Mouse (Mus musculus): ENCODE measurements around the gene Cyp26c1. TPM values are rescaled to one million over a fixed set of nuclear protein-coding genes. Genes with fewer than 3 reads are reported as not detected.
A peak's percentile ranks its signal among the peaks of the same experiment; 100 is the strongest.

Gene Cyp26c1
- 0.08 TPM in 1 of 2 replicates, not detected in the other for total RNA-seq (2012; rRNA removed)
- not detected in 2 replicates for total RNA-seq (2014; rRNA removed)
- polyA plus RNA-seq (2012; ENCODE audit: insufficient read length, low read depth), result not detected in 2 replicates

DNA sequence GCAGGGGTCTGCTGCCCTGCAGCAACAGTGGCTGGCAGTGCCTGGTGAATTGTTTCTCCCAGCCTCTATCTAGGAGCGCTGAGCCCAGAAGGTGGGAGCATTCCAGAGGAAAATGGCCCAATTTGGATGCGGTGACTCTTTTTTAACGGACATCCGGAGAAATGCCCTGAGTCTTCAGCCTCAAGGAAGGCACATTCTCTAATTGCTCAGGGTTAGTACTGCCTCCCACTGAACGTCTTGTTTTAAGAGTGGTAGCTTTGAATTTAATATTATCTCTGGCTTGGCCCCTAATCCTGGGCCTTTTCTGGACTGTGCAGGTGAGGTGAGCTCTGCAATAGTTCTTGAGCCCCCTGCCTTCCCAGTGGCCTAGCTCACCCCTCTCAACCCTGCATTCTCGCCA is at the start of gene Cyp26c1:
Cyp26c1 (plus strand) TSS at position 301 of the 400 bp plus-strand sequence.
- H3K36me3 ChIP-seq (replicated peaks in 1 of 2; ENCODE audit: control insufficient read depth in 1 of 2, insufficient read depth in 1 of 2, low read length in 1 of 2), result peaks cover 0 to 30% of the 10 kb centered on the region in 2 experiments
- H3K9me3 ChIP-seq (replicated peaks; ENCODE audit: low read length), result no peaks in the 10 kb centered on the region
- TF ChIP-seq IRF4 (IDR thresholded peaks at IDR 0.05; ENCODE audit: low read depth, low read length) (no peak), POLR2AphosphoS2 (IDR thresholded peaks at IDR 0.05; ENCODE audit: low read depth, low read length) (no peak), JUN (IDR thresholded peaks at IDR 0.05; ENCODE audit: insufficient read depth, low read depth, low read length) (no peak), E2F4 (IDR thresholded peaks at IDR 0.05; ENCODE audit: insufficient replicate concordance, low read depth, low read length) (no peak), RCOR1 (conservative IDR thresholded peaks at IDR 0.05; ENCODE audit: low read depth, low read length) (no peak), NRF1 (IDR thresholded peaks at IDR 0.05; ENCODE audit: low read depth, low read length) (no peak), ZKSCAN1 (IDR thresholded peaks at IDR 0.05; ENCODE audit: borderline replicate concordance, low read depth, low read length) (no peak), TBP (conservative IDR thresholded peaks at IDR 0.05; ENCODE audit: low read depth, low read length) (no peak), MAZ (IDR thresholded peaks at IDR 0.05; ENCODE audit: low read depth, low read length) (no peak), TCF12 (IDR thresholded peaks at IDR 0.05; ENCODE audit: low read depth, low read length) (no peak), MAX (IDR thresholded peaks at IDR 0.05; ENCODE audit: low read length) (no peak), EP300 (IDR thresholded peaks at IDR 0.05; ENCODE audit: low read length) (no peak), JUND (conservative IDR thresholded peaks at IDR 0.05; ENCODE audit: low read depth, low read length) (no peak), ZC3H11A (IDR thresholded peaks at IDR 0.05; ENCODE audit: low read depth, low read length) (no peak), GABPA (IDR thresholded peaks at IDR 0.05; ENCODE audit: insufficient replicate concordance, low read depth, low read length) (no peak), USF2 (conservative IDR thresholded peaks at IDR 0.05; ENCODE audit: low read depth, low read length) (no peak), RAD21 (IDR thresholded peaks at IDR 0.05; ENCODE audit: low read depth, low read length) (no peak), CHD2 (IDR thresholded peaks at IDR 0.05; ENCODE audit: low read length) (no peak)
- H3K27ac ChIP-seq (ENCODE audit: insufficient read depth, low read depth), result no peak within 1 kb of the TSS
- H3K4me1 ChIP-seq (ENCODE audit: control insufficient read depth in 1 of 2, insufficient read depth in 2 of 2), result peaks cover 6 to 18% of the 10 kb centered on the region in 2 experiments
- dilution Hi-C loops (cut with MboI; ENCODE audit: extremely low pct_ligation_motif_present, extremely low pct_unique_long_range_greater_than_20kb, low sequenced_read_pairs), result no loop called here
- in situ Hi-C loops (cut with MboI; ENCODE audit: low pct_ligation_motif_present, low pct_unique_long_range_greater_than_20kb, low sequenced_read_pairs), result no loop called here
- H3K4me2 ChIP-seq (ENCODE audit: insufficient read depth, low read depth, poor library complexity, severe bottlenecking), result no peak within 1 kb of the TSS
- H3K4me3 ChIP-seq (replicated peaks in 1 of 3; ENCODE audit: low read depth in 2 of 3, low read length in 2 of 3, poor library complexity in 1 of 3), result no peak within 1 kb of the TSS
- no peaks in the 10 kb centered on the region for H3K27me3 ChIP-seq (replicated peaks)
- H3K79me2 ChIP-seq (replicated peaks; ENCODE audit: control insufficient read depth, extremely low read depth, insufficient read depth, poor library complexity, severe bottlenecking), result no peaks in the 10 kb centered on the region
- no peak for DNase-seq (ENCODE audit: extremely low read depth)
- H3K9ac ChIP-seq (ENCODE audit: insufficient read depth, low read depth), result no peak within 1 kb of the TSS

DNA sequence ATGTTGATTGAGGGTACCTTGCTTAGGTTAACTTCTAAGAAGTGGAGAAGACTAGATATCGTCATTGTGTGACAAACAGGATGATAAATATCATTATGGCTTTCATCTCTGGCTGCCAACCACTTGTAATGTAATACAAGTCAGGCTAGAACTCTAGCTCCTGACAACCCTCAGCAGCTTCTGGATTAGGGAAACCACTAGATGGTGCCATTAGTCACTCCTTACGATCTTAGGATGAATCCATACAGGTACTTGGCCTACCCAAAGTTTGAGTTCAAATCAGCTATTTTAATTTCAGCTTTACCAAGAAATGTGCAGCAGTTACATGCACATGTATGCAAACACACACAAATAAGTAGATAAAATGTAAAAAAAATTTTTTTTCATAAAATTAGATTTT is 37.4 kb upstream of the Cyp26c1 start:
- no peak overlapping the region for H3K4me3 ChIP-seq (replicated peaks in 1 of 3; ENCODE audit: low read depth in 2 of 3, low read length in 2 of 3, poor library complexity in 1 of 3)
- no peak for DNase-seq (ENCODE audit: extremely low read depth)
- H3K79me2 ChIP-seq (replicated peaks; ENCODE audit: control insufficient read depth, extremely low read depth, insufficient read depth, poor library complexity, severe bottlenecking), result no peaks in the 10 kb centered on the region
- H3K36me3 ChIP-seq (replicated peaks in 1 of 2; ENCODE audit: control insufficient read depth in 1 of 2, insufficient read depth in 1 of 2, low read length in 1 of 2), result peaks cover 0 to 6% of the 10 kb centered on the region in 2 experiments
- H3K27me3 ChIP-seq (replicated peaks), result no peaks in the 10 kb centered on the region
- no peak overlapping the region for H3K9ac ChIP-seq (ENCODE audit: insufficient read depth, low read depth)
- no peak overlapping the region for H3K27ac ChIP-seq (ENCODE audit: insufficient read depth, low read depth)
- dilution Hi-C loops (cut with MboI; ENCODE audit: extremely low pct_ligation_motif_present, extremely low pct_unique_long_range_greater_than_20kb, low sequenced_read_pairs) (no loop called here), in situ Hi-C loops (cut with MboI; ENCODE audit: low pct_ligation_motif_present, low pct_unique_long_range_greater_than_20kb, low sequenced_read_pairs) (no loop called here)
- peaks cover 0 to 5% of the 10 kb centered on the region in 2 experiments; a peak in 1 of 4 replicates for H3K4me1 ChIP-seq (ENCODE audit: control insufficient read depth in 1 of 2, insufficient read depth in 2 of 2)
- H3K9me3 ChIP-seq (replicated peaks; ENCODE audit: low read length), result no peaks in the 10 kb centered on the region
- no peak for TF ChIP-seq MAFK (IDR thresholded peaks at IDR 0.05; ENCODE audit: insufficient replicate concordance, low read length)
- TF ChIP-seq NRF1 (IDR thresholded peaks at IDR 0.05; ENCODE audit: low read depth, low read length), result no peak
- TF ChIP-seq USF1 (IDR thresholded peaks at IDR 0.05; ENCODE audit: low read depth, low read length), result no peak
- peak; percentile 25 for TF ChIP-seq SMC3 (IDR thresholded peaks at IDR 0.05; ENCODE audit: low read depth, low read length)
- TF ChIP-seq ELF1 (IDR thresholded peaks at IDR 0.05; ENCODE audit: low read depth, low read length), result no peak
- TF ChIP-seq RAD21 (IDR thresholded peaks at IDR 0.05; ENCODE audit: low read depth, low read length), result peak; percentile 40
- peak in 1 of 2 experiments; percentile 45; a peak in 2 of 4 replicates for TF ChIP-seq CTCF (conservative IDR thresholded peaks at IDR 0.05 in 1 of 2, IDR thresholded peaks at IDR 0.05 in 1 of 2; ENCODE audit: low read depth in 2 of 2, low read length in 2 of 2)
- TF ChIP-seq USF2 (conservative IDR thresholded peaks at IDR 0.05; ENCODE audit: low read depth, low read length), result no peak
- TF ChIP-seq TCF12 (IDR thresholded peaks at IDR 0.05; ENCODE audit: low read depth, low read length), result no peak
- no peak for TF ChIP-seq E2F4 (IDR thresholded peaks at IDR 0.05; ENCODE audit: insufficient replicate concordance, low read depth, low read length)
- no peak overlapping the region for H3K4me2 ChIP-seq (ENCODE audit: insufficient read depth, low read depth, poor library complexity, severe bottlenecking)

Measured in CH12.LX (cell line).